Mouse (Mus musculus): Measurements from ENCODE around the gene Stk4. TPM values are rescaled to one million over a fixed set of nuclear protein-coding genes. Genes with fewer than 3 reads are reported as not detected.

Gene Stk4
- polyA plus RNA-seq, 1 experiment from 2014 or later, result 16.3 TPM

Other genes with a start within 250 kb of the Stk4 start
- gene Ccn5, start 249.5 kb upstream of the Stk4 start, polyA plus RNA-seq (2015; fragmentation: Nextera tagmentation; extraction: Ambion mirVana), result 0.20 and 0.31 TPM in 2 replicates
- gene Kcnk15, start 216.7 kb upstream of the Stk4 start, polyA plus RNA-seq (2015; fragmentation: Nextera tagmentation; extraction: Ambion mirVana), result 0.24 and 0.30 TPM in 2 replicates
- 7.9 and 16.6 TPM in 2 replicates for gene Rims4, start 151.6 kb upstream of the Stk4 start, polyA plus RNA-seq (2015; fragmentation: Nextera tagmentation; extraction: Ambion mirVana)
- 507 and 529 TPM in 2 replicates for gene Ywhab, start 75.4 kb upstream of the Stk4 start, polyA plus RNA-seq (2015; fragmentation: Nextera tagmentation; extraction: Ambion mirVana)
- gene Pabpc1l, start 44.9 kb upstream of the Stk4 start, polyA plus RNA-seq (2015; fragmentation: Nextera tagmentation; extraction: Ambion mirVana), result 0.90 and 2.1 TPM in 2 replicates
- gene Tomm34, start 847 bp downstream of the Stk4 start, polyA plus RNA-seq (2015; fragmentation: Nextera tagmentation; extraction: Ambion mirVana), result 52.5 and 54.2 TPM in 2 replicates
- 2.4 and 3.1 TPM in 2 replicates for gene Kcns1, start 100.8 kb downstream of the Stk4 start, polyA plus RNA-seq (2015; fragmentation: Nextera tagmentation; extraction: Ambion mirVana)
- gene Wfdc5, start 112.4 kb downstream of the Stk4 start, polyA plus RNA-seq (2015; fragmentation: Nextera tagmentation; extraction: Ambion mirVana), result not detected in 2 replicates
- not detected in 2 replicates for gene Wfdc12, start 120.3 kb downstream of the Stk4 start, polyA plus RNA-seq (2015; fragmentation: Nextera tagmentation; extraction: Ambion mirVana)
- not detected in 2 replicates for gene Wfdc15a, start 129.8 kb downstream of the Stk4 start, polyA plus RNA-seq (2015; fragmentation: Nextera tagmentation; extraction: Ambion mirVana)
- not detected in 2 replicates for gene Wfdc15b, start 151.3 kb downstream of the Stk4 start, polyA plus RNA-seq (2015; fragmentation: Nextera tagmentation; extraction: Ambion mirVana)
- gene Svs2, start 168.1 kb downstream of the Stk4 start, polyA plus RNA-seq (2015; fragmentation: Nextera tagmentation; extraction: Ambion mirVana), result not detected in 2 replicates
- not detected in 2 replicates for gene Svs3b, start 186.3 kb downstream of the Stk4 start, polyA plus RNA-seq (2015; fragmentation: Nextera tagmentation; extraction: Ambion mirVana)
- gene Svs4, start 208.1 kb downstream of the Stk4 start, polyA plus RNA-seq (2015; fragmentation: Nextera tagmentation; extraction: Ambion mirVana), result not detected in 2 replicates
- gene Svs3a, start 218.9 kb downstream of the Stk4 start, polyA plus RNA-seq (2015; fragmentation: Nextera tagmentation; extraction: Ambion mirVana), result not detected in 2 replicates
- gene Svs6, start 246.4 kb downstream of the Stk4 start, polyA plus RNA-seq (2015; fragmentation: Nextera tagmentation; extraction: Ambion mirVana), result not detected in 2 replicates

All from hindbrain, embryonic 16.5 days (tissue).